Mouse (Mus musculus): ENCODE measurements at regions not wholly inside any gene's neighbourhood (a gene's known extent, or its start where the extent isn't known, plus 50 kb on each side); places are given as distances from the start of the nearest gene placed in this dataset.

- Histone ChIP-seq H3K36me3 (ENCODE audit: control insufficient read depth in 1 of 2, insufficient read depth in 2 of 2, low read length in 2 of 2) (no peaks in the 10 kb centered on the region), H3K4me1 (ENCODE audit: control insufficient read depth in 1 of 2, insufficient read depth in 2 of 2, low read length in 2 of 2) (no peaks in the 10 kb centered on the region), H3K27ac (ENCODE audit: control insufficient read depth, low read depth, low read length) (no peak overlapping the region), H3K79me2 (ENCODE audit: control insufficient read depth, insufficient read depth, low read length, poor library complexity) (no peaks in the 10 kb centered on the region), H3K4me3 (ENCODE audit: control insufficient read depth in 1 of 2, insufficient read depth in 1 of 2, low read depth in 2 of 2, low read length in 2 of 2) (no peak overlapping the region), H3K9me3 (replicated peaks; ENCODE audit: insufficient read depth, low read length) (no peaks in the 10 kb centered on the region), H3K27me3 (ENCODE audit: control insufficient read depth in 1 of 2, insufficient read depth in 2 of 2, low read length in 2 of 2) (no peaks in the 10 kb centered on the region), H3K9ac (ENCODE audit: control insufficient read depth, low read depth, low read length, poor library complexity, severe bottlenecking) (no peak overlapping the region)
- DNase-seq (ENCODE audit: low read depth, low spot score) = no peak
- no peak for TF ChIP-seq ETS1 (IDR thresholded peaks at IDR 0.05; ENCODE audit: low read depth, low read length)
- TF ChIP-seq ZMIZ1 (IDR thresholded peaks at IDR 0.05; ENCODE audit: low read depth, low read length) = no peak
Observed at GRCm38 (mm10) chr13:52021828-52022227, 175.3 kb downstream of the Gadd45g start.

- Histone ChIP-seq H3K4me1 (ENCODE audit: control insufficient read depth in 1 of 2, insufficient read depth in 2 of 2, low read length in 2 of 2) (no peaks in the 10 kb centered on the region), H3K27me3 (ENCODE audit: control insufficient read depth in 1 of 2, insufficient read depth in 2 of 2, low read length in 2 of 2) (no peaks in the 10 kb centered on the region), H3K9me3 (replicated peaks; ENCODE audit: insufficient read depth, low read length) (no peaks in the 10 kb centered on the region), H3K79me2 (ENCODE audit: control insufficient read depth, insufficient read depth, low read length, poor library complexity) (no peaks in the 10 kb centered on the region), H3K36me3 (ENCODE audit: control insufficient read depth in 1 of 2, insufficient read depth in 2 of 2, low read length in 2 of 2) (no peaks in the 10 kb centered on the region), H3K4me3 (ENCODE audit: control insufficient read depth in 1 of 2, insufficient read depth in 1 of 2, low read depth in 2 of 2, low read length in 2 of 2) (no peak overlapping the region), H3K27ac (ENCODE audit: control insufficient read depth, low read depth, low read length) (no peak overlapping the region), H3K9ac (ENCODE audit: control insufficient read depth, low read depth, low read length, poor library complexity, severe bottlenecking) (no peak overlapping the region)
- DNase-seq (ENCODE audit: low read depth, low spot score) = no peak
- no peak for TF ChIP-seq MYB (IDR thresholded peaks at IDR 0.05; ENCODE audit: low read depth, low read length)
- TF ChIP-seq KAT2A (conservative IDR thresholded peaks at IDR 0.05; ENCODE audit: low read depth, low read length) = no peak
- no peak for TF ChIP-seq CHD2 (IDR thresholded peaks at IDR 0.05; ENCODE audit: low read length)
- TF ChIP-seq EP300 (IDR thresholded peaks at IDR 0.05; ENCODE audit: low read depth in 1 of 2, low read length in 2 of 2) = no peak
- TF ChIP-seq HCFC1 (IDR thresholded peaks at IDR 0.05; ENCODE audit: low read depth, low read length) = no peak
- no peak for TF ChIP-seq ZC3H11A (IDR thresholded peaks at IDR 0.05; ENCODE audit: low read depth, low read length)
- TF ChIP-seq JUND (IDR thresholded peaks at IDR 0.05; ENCODE audit: low read depth, low read length) = no peak
- TF ChIP-seq ETS1 (IDR thresholded peaks at IDR 0.05; ENCODE audit: low read depth, low read length) = no peak
- no peak for TF ChIP-seq TBP (IDR thresholded peaks at IDR 0.05; ENCODE audit: low read depth, low read length)
- no peak for TF ChIP-seq NELFE (IDR thresholded peaks at IDR 0.05; ENCODE audit: low read depth, low read length)
- TF ChIP-seq ELF1 (IDR thresholded peaks at IDR 0.05; ENCODE audit: low read depth, low read length) = no peak
- no peak for TF ChIP-seq MAFK (IDR thresholded peaks at IDR 0.05; ENCODE audit: borderline replicate concordance, low read depth, low read length)
Observed at GRCm38 (mm10) chr13:52022529-52022928, 176.1 kb downstream of the Gadd45g start.

GRCm38 (mm10) chr13:52024349-52024748 is 177.9 kb downstream of the Gadd45g start:
- DNase-seq (ENCODE audit: low read depth, low spot score) = no peak
- Histone ChIP-seq H3K4me1 (ENCODE audit: control insufficient read depth in 1 of 2, insufficient read depth in 2 of 2, low read length in 2 of 2) (no peaks in the 10 kb centered on the region), H3K9me3 (replicated peaks; ENCODE audit: insufficient read depth, low read length) (no peaks in the 10 kb centered on the region), H3K27me3 (ENCODE audit: control insufficient read depth in 1 of 2, insufficient read depth in 2 of 2, low read length in 2 of 2) (no peaks in the 10 kb centered on the region), H3K79me2 (ENCODE audit: control insufficient read depth, insufficient read depth, low read length, poor library complexity) (no peaks in the 10 kb centered on the region), H3K9ac (ENCODE audit: control insufficient read depth, low read depth, low read length, poor library complexity, severe bottlenecking) (no peak overlapping the region), H3K27ac (ENCODE audit: control insufficient read depth, low read depth, low read length) (no peak overlapping the region), H3K4me3 (ENCODE audit: control insufficient read depth in 1 of 2, insufficient read depth in 1 of 2, low read depth in 2 of 2, low read length in 2 of 2) (no peak overlapping the region), H3K36me3 (ENCODE audit: control insufficient read depth in 1 of 2, insufficient read depth in 2 of 2, low read length in 2 of 2) (no peaks in the 10 kb centered on the region)
- TF ChIP-seq NRF1 (IDR thresholded peaks at IDR 0.05; ENCODE audit: insufficient read depth, low read depth, low read length, poor library complexity, severe bottlenecking) = no peak
- TF ChIP-seq ZKSCAN1 (IDR thresholded peaks at IDR 0.05; ENCODE audit: low read depth, low read length) = no peak
- TF ChIP-seq UBTF (IDR thresholded peaks at IDR 0.05; ENCODE audit: borderline replicate concordance, insufficient read depth, low read depth, low read length) = no peak
- TF ChIP-seq SIN3A (IDR thresholded peaks at IDR 0.05; ENCODE audit: low read length) = no peak
- no peak for TF ChIP-seq ZNF384 (IDR thresholded peaks at IDR 0.05; ENCODE audit: low read depth, low read length)
- TF ChIP-seq NELFE (IDR thresholded peaks at IDR 0.05; ENCODE audit: low read depth, low read length) = no peak
- no peak for TF ChIP-seq TAL1 (IDR thresholded peaks at IDR 0.05; ENCODE audit: low read length)
- no peak for TF ChIP-seq EP300 (IDR thresholded peaks at IDR 0.05; ENCODE audit: low read depth in 1 of 2, low read length in 2 of 2)
- no peak for TF ChIP-seq HCFC1 (IDR thresholded peaks at IDR 0.05; ENCODE audit: low read depth, low read length)
- TF ChIP-seq POLR2AphosphoS2 (IDR thresholded peaks at IDR 0.05; ENCODE audit: low read length) = no peak
- no peak for TF ChIP-seq MAZ (IDR thresholded peaks at IDR 0.05; ENCODE audit: low read depth, low read length)

Data from MEL (cell line).